8 mouse cellular contexts compared by ENCODE assay signal in the genomic region with DNA sequence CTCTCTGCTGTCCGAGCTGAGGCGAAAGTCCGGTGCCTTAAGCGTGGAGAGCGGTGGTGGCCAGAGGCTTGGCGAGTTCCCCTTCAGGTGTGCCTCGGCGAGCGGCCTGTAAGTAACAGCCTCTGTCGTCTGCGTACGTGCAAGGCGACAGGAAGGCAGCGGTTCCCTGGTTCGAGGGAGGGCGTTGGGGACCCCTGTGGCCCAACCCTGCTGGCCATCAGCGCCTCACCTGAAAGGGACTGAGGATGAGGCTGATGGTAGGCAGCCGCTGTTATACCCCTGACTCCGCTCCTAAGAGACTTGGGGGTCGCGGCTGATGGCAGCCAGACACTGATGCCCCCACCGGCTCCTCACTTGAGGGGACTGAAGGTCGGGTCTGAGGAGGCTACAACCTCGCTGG. TPM values are rescaled to one million over a fixed set of nuclear protein-coding genes. Genes with fewer than 3 reads are reported as not detected.
DNase-seq lines count a peak whose midpoint lies in the region; ATAC-seq and TF ChIP-seq lines count a peak whose summit lies in the region.
"Not testable (repeated sequence)": the region's sequence is repeated elsewhere in the genome, so short reads cannot be mapped to it uniquely, and the experiment has no call there.

No protein-coding gene starts in this region.

- not testable (repeated sequence) for H3K27me3 ChIP-seq in embryonic facial prominence, embryonic 10.5 days (replicated peaks; ENCODE audit: low read depth, poor library complexity, severe bottlenecking); intestine, postnatal 0 days (replicated peaks; ENCODE audit: control insufficient read depth, insufficient read depth, low read length); liver, adult 2 months (ENCODE audit: control insufficient read depth, insufficient read depth, low read length); midbrain, embryonic 15.5 days (replicated peaks)

- not testable (repeated sequence) for TF ChIP-seq POLR2A in liver, adult 2 months (IDR thresholded peaks at IDR 0.05; ENCODE audit: extremely low read depth, insufficient read depth, low read length)

- H3K36me3 ChIP-seq in embryonic facial prominence, embryonic 10.5 days (replicated peaks); intestine, postnatal 0 days (ENCODE audit: control insufficient read depth, insufficient read depth); liver, adult 2 months (ENCODE audit: control insufficient read depth, insufficient read depth, low read length); midbrain, embryonic 15.5 days (replicated peaks): not testable (repeated sequence)

- peak; percentile 47 for DNase-seq in 3134 (ENCODE audit: extremely low read depth, insufficient read length, low spot score)
- DNase-seq in adrenal gland, postnatal 10 days: peak; percentile 24
- DNase-seq in embryonic facial prominence, embryonic 10.5 days (ENCODE audit: low spot score): peak; percentile 47
- DNase-seq in heart, adult 9 months (ENCODE audit: low spot score in 2 of 2): peak; percentile 13 to 22
- DNase-seq in liver, adult 2 months (ENCODE audit: extremely low read depth, low read depth, low spot score): not testable (repeated sequence)
- DNase-seq in spleen, postnatal 14 days (ENCODE audit: low spot score in 2 of 2): peak; percentile 7 to 12

- ATAC-seq in intestine, postnatal 0 days; midbrain, embryonic 15.5 days (replicated peaks): not testable (repeated sequence)

- H3K27ac ChIP-seq in embryonic facial prominence, embryonic 10.5 days (replicated peaks): peak overlapping the region; percentile 57; the same call in 1 of the 2 replicates
- peak overlapping the region; percentile 50; the same call in 1 of the 2 replicates for H3K27ac ChIP-seq in intestine, postnatal 0 days (ENCODE audit: low read depth, low read length)
- H3K27ac ChIP-seq in liver, adult 2 months (replicated peaks; ENCODE audit: insufficient read depth, low read depth, low read length): peak overlapping the region; percentile 98
- H3K27ac ChIP-seq in midbrain, embryonic 15.5 days: peak overlapping the region; percentile 77

- TF ChIP-seq CTCF in intestine, postnatal 0 days (IDR thresholded peaks at IDR 0.05; ENCODE audit: low read depth); liver, adult 2 months (IDR thresholded peaks at IDR 0.05; ENCODE audit: low read depth, low read length): not testable (repeated sequence)

- H3K4me1 ChIP-seq in embryonic facial prominence, embryonic 10.5 days; intestine, postnatal 0 days (replicated peaks; ENCODE audit: control insufficient read depth, insufficient read depth, low read length); liver, adult 2 months (ENCODE audit: control insufficient read depth, insufficient read depth, low read length); midbrain, embryonic 15.5 days: not testable (repeated sequence)

- H3K9me3 ChIP-seq in embryonic facial prominence, embryonic 10.5 days; intestine, postnatal 0 days (ENCODE audit: control insufficient read depth); midbrain, embryonic 15.5 days: not testable (repeated sequence)

- whole genome bisulfite sequencing in embryonic facial prominence, embryonic 10.5 days: under 1% methylated on average over 22 of the region's 24 CpGs
- 0% methylated on average over 19 of the region's 24 CpGs for WGBS in intestine, postnatal 0 days
- 0% methylated on average over 23 of the region's 24 CpGs for WGBS in liver, adult 2 months
- WGBS in midbrain, embryonic 15.5 days: 2% methylated on average over 22 of the region's 24 CpGs

- peak overlapping the region; percentile 87 for H3K4me2 ChIP-seq in intestine, postnatal 0 days (replicated peaks; ENCODE audit: low read depth)
- H3K4me2 ChIP-seq in midbrain, embryonic 15.5 days: peak overlapping the region; percentile 67

- peak overlapping the region; percentile 64 for H3K4me3 ChIP-seq in embryonic facial prominence, embryonic 10.5 days
- H3K4me3 ChIP-seq in intestine, postnatal 0 days (ENCODE audit: low read depth, low read length): peak overlapping the region; percentile 55
- peak overlapping the region; percentile 99 for H3K4me3 ChIP-seq in liver, adult 2 months (ENCODE audit: insufficient read depth, low read depth, low read length)
- peak overlapping the region; percentile 64 for H3K4me3 ChIP-seq in midbrain, embryonic 15.5 days

- not testable (repeated sequence) for H3K79me2 ChIP-seq in liver, adult 2 months (ENCODE audit: control insufficient read depth, insufficient read depth, low read length)

- H3K9ac ChIP-seq in intestine, postnatal 0 days (ENCODE audit: low read depth, low read length): peak overlapping the region; percentile 45
- peak overlapping the region; percentile 98 for H3K9ac ChIP-seq in liver, adult 2 months (ENCODE audit: low read depth, low read length)
- peak overlapping the region; percentile 69 for H3K9ac ChIP-seq in midbrain, embryonic 15.5 days

RNA-seq across cellular contexts. Expression of gene 1700034I23Rik, which starts 8.0 kb away (rescaled TPM):
- under 1 TPM in 1 of 2 experiments, not detected in 1; 0.15 TPM for total RNA-seq in adrenal gland, postnatal 10 days (2021)
- 0.07 and 0.20 TPM in 2 replicates for polyA plus RNA-seq in embryonic facial prominence, embryonic 10.5 days (2016; fragmentation: Nextera tagmentation; extraction: Ambion mirVana)
- 0.18 TPM in 2 replicates for polyA plus RNA-seq in intestine, postnatal 0 days (2015; fragmentation: Nextera tagmentation; extraction: Ambion mirVana)
- not detected in 2 replicates for total RNA-seq in liver, adult 2 months (2014; rRNA removed)
- not detected in 2 replicates for polyA plus RNA-seq in liver, adult 2 months (2012; rRNA removed)
- 0.49 and 0.68 TPM in 2 replicates for polyA plus RNA-seq in midbrain, embryonic 15.5 days (2015; fragmentation: Nextera tagmentation; extraction: Ambion mirVana)

RNA-seq across cellular contexts. Expression of gene Abhd18, which starts 47.6 kb away (rescaled TPM):
- 10 to 100 TPM in 1 of 2 experiments, 1 to 10 TPM in 1; 8.8 to 12.7 TPM for total RNA-seq in adrenal gland, postnatal 10 days (2021)
- polyA plus RNA-seq in embryonic facial prominence, embryonic 10.5 days (2016; fragmentation: Nextera tagmentation; extraction: Ambion mirVana): 4.7 and 6.0 TPM in 2 replicates
- 10.3 and 11.9 TPM in 2 replicates for polyA plus RNA-seq in intestine, postnatal 0 days (2015; fragmentation: Nextera tagmentation; extraction: Ambion mirVana)
- 23.6 and 29.4 TPM in 2 replicates for total RNA-seq in liver, adult 2 months (2014; rRNA removed)
- 4.8 and 6.8 TPM in 2 replicates for polyA plus RNA-seq in liver, adult 2 months (2012; rRNA removed)
- polyA plus RNA-seq in midbrain, embryonic 15.5 days (2015; fragmentation: Nextera tagmentation; extraction: Ambion mirVana): 14.3 and 14.5 TPM in 2 replicates

RNA-seq across cellular contexts. Expression of gene Mfsd8, which starts 47.6 kb away (rescaled TPM):
- total RNA-seq in adrenal gland, postnatal 10 days (2021): 10 to 100 TPM; 18.8 to 25.6 TPM
- 6.2 TPM in 2 replicates for polyA plus RNA-seq in embryonic facial prominence, embryonic 10.5 days (2016; fragmentation: Nextera tagmentation; extraction: Ambion mirVana)
- 7.8 and 9.1 TPM in 2 replicates for polyA plus RNA-seq in intestine, postnatal 0 days (2015; fragmentation: Nextera tagmentation; extraction: Ambion mirVana)
- total RNA-seq in liver, adult 2 months (2014; rRNA removed): 9.9 and 10.4 TPM in 2 replicates
- 2.8 and 3.5 TPM in 2 replicates for polyA plus RNA-seq in liver, adult 2 months (2012; rRNA removed)
- 11.6 TPM in 2 replicates for polyA plus RNA-seq in midbrain, embryonic 15.5 days (2015; fragmentation: Nextera tagmentation; extraction: Ambion mirVana)

RNA-seq across cellular contexts. Expression of gene Larp1b, which starts 55.3 kb away (rescaled TPM):
- 10 to 100 TPM; 37.3 to 39.9 TPM for total RNA-seq in adrenal gland, postnatal 10 days (2021)
- 0.87 and 1.7 TPM in 2 replicates for polyA plus RNA-seq in embryonic facial prominence, embryonic 10.5 days (2016; fragmentation: Nextera tagmentation; extraction: Ambion mirVana)
- 24.9 and 33.0 TPM in 2 replicates for polyA plus RNA-seq in intestine, postnatal 0 days (2015; fragmentation: Nextera tagmentation; extraction: Ambion mirVana)
- 72.3 and 81.2 TPM in 2 replicates for total RNA-seq in liver, adult 2 months (2014; rRNA removed)
- 20.3 and 24.3 TPM in 2 replicates for polyA plus RNA-seq in liver, adult 2 months (2012; rRNA removed)
- 3.4 and 6.6 TPM in 2 replicates for polyA plus RNA-seq in midbrain, embryonic 15.5 days (2015; fragmentation: Nextera tagmentation; extraction: Ambion mirVana)

Comparison
In these comparisons a context has a peak if more than half of its experiments do, and no peak if none do; other contexts are left out.
1. H3K9ac ChIP-seq: peak in every context shown above with its lines; median percentile 98 in liver, adult 2 months; 69 in midbrain, embryonic 15.5 days; 45 in intestine, postnatal 0 days.